Mouse (Mus musculus): ENCODE data around the gene Gm9887.

Gm9887 gene

GRCm38 (mm10) chr12:69371854-69372671 lies at the start of gene Gm9887, which contains the start of gene Arf6:
Gm9887 (minus strand) TSS chr12:69372458.
Arf6 (plus strand) TSS chr12:69372150.
- peak; percentile 94 to 97 for DNase-seq (ENCODE audit: low spot score in 2 of 2)

GRCm38 (mm10) chr12:69420716-69421115 lies 48.5 kb upstream of the Gm9887 start:
- DNase-seq (ENCODE audit: low spot score in 2 of 2), result no peak

- DNase-seq (ENCODE audit: low spot score in 2 of 2), result no peak
Observed at GRCm38 (mm10) chr12:69419606-69420005, 47.3 kb upstream of the Gm9887 start.

GRCm38 (mm10) chr12:69419017-69419605 lies 46.9 kb upstream of the Gm9887 start:
- no peak for DNase-seq (ENCODE audit: low spot score in 2 of 2)

GRCm38 (mm10) chr12:69418606-69419005 lies 46.3 kb upstream of the Gm9887 start:
- no peak for DNase-seq (ENCODE audit: low spot score in 2 of 2)

GRCm38 (mm10) chr12:69417701-69418291 lies 45.5 kb upstream of the Gm9887 start:
- no peak for DNase-seq (ENCODE audit: low spot score in 2 of 2)

GRCm38 (mm10) chr12:69416793-69417192 lies 44.5 kb upstream of the Gm9887 start:
- DNase-seq (ENCODE audit: low spot score in 2 of 2), result no peak

GRCm38 (mm10) chr12:69414826-69415572 lies 42.7 kb upstream of the Gm9887 start:
- DNase-seq (ENCODE audit: low spot score in 2 of 2), result no peak

GRCm38 (mm10) chr12:69413303-69413702 lies 41.0 kb upstream of the Gm9887 start:
- no peak for DNase-seq (ENCODE audit: low spot score in 2 of 2)

GRCm38 (mm10) chr12:69411936-69412335 lies 39.7 kb upstream of the Gm9887 start:
- DNase-seq (ENCODE audit: low spot score in 2 of 2), result no peak

GRCm38 (mm10) chr12:69410767-69411166 lies 38.5 kb upstream of the Gm9887 start:
- DNase-seq (ENCODE audit: low spot score in 2 of 2), result no peak

GRCm38 (mm10) chr12:69402594-69403167 lies 30.4 kb upstream of the Gm9887 start:
- DNase-seq (ENCODE audit: low spot score in 2 of 2), result no peak

- DNase-seq (ENCODE audit: low spot score in 2 of 2), result no peak
Observed at GRCm38 (mm10) chr12:69402100-69402499, 29.8 kb upstream of the Gm9887 start.

- no peak for DNase-seq (ENCODE audit: low spot score in 2 of 2)
Observed at GRCm38 (mm10) chr12:69400871-69401286, 28.6 kb upstream of the Gm9887 start.

GRCm38 (mm10) chr12:69400367-69400766 lies 28.1 kb upstream of the Gm9887 start:
- DNase-seq (ENCODE audit: low spot score in 2 of 2), result no peak

GRCm38 (mm10) chr12:69394456-69394855 lies 22.2 kb upstream of the Gm9887 start:
- no peak for DNase-seq (ENCODE audit: low spot score in 2 of 2)

- DNase-seq (ENCODE audit: low spot score in 2 of 2), result no peak
Observed at GRCm38 (mm10) chr12:69393076-69393475, 20.8 kb upstream of the Gm9887 start.

GRCm38 (mm10) chr12:69390000-69390698 lies 17.9 kb upstream of the Gm9887 start:
- DNase-seq (ENCODE audit: low spot score in 2 of 2), result no peak

GRCm38 (mm10) chr12:69389273-69389938 lies 17.1 kb upstream of the Gm9887 start:
- no peak for DNase-seq (ENCODE audit: low spot score in 2 of 2)

GRCm38 (mm10) chr12:69388321-69388869 lies 16.1 kb upstream of the Gm9887 start:
- no peak for DNase-seq (ENCODE audit: low spot score in 2 of 2)

Measured in frontal cortex, postnatal 10 days (tissue).